Mouse (Mus musculus) myocyte (in vitro differentiated cells): ENCODE data around the gene Ttc28.

Experiments used
- CEBPB ChIP-seq: IDR thresholded peaks from 2 replicates; pipeline ENCODE4 v1.6.1; 2011; ENCODE audit warnings: mild to moderate bottlenecking, moderate library complexity; ENCODE audit not compliant: poor library complexity, insufficient read depth, severe bottlenecking
- E2F4 ChIP-seq: IDR thresholded peaks from one replicate; pipeline ENCODE4 v1.6.1; 2011; ENCODE audit warnings: mild to moderate bottlenecking, control low read depth, moderate library complexity; ENCODE audit not compliant: insufficient read depth
- MAX ChIP-seq: IDR thresholded peaks from one replicate; pipeline ENCODE4 v1.6.1; 2011; ENCODE audit warnings: low read depth, mild to moderate bottlenecking, control low read depth
- MYOD1 ChIP-seq, 3 experiments: IDR thresholded peaks; one replicate each; pipeline ENCODE4 v1.6.1; 2011; ENCODE audit warnings: control low read depth in 2 of 3, low read depth in 2 of 3, mild to moderate bottlenecking in 2 of 3, moderate library complexity in 1 of 3; ENCODE audit not compliant: insufficient read length in 2 of 3, control insufficient read depth in 1 of 3
- MYOG ChIP-seq, 3 experiments: IDR thresholded peaks; one replicate each; pipeline ENCODE4 v1.6.1; 2011; ENCODE audit warnings: control low read depth in 2 of 3, low read depth in 2 of 3, mild to moderate bottlenecking in 2 of 3; ENCODE audit not compliant: insufficient read length in 2 of 3, control insufficient read depth in 1 of 3, insufficient read depth in 1 of 3
- POLR2A ChIP-seq: IDR thresholded peaks from one replicate; pipeline ENCODE4 v1.6.1; 2011; ENCODE audit warnings: low read depth, mild to moderate bottlenecking, control low read depth, moderate library complexity; ENCODE audit not compliant: insufficient read length
- POLR2AphosphoS2 ChIP-seq: IDR thresholded peaks from one replicate; pipeline ENCODE4 v1.6.1; 2011; ENCODE audit warnings: low read depth, control low read depth; ENCODE audit not compliant: insufficient read length
- REST ChIP-seq: IDR thresholded peaks from one replicate; pipeline ENCODE4 v1.6.1; 2011; ENCODE audit warnings: mild to moderate bottlenecking, control low read depth, moderate library complexity; ENCODE audit not compliant: insufficient read depth, insufficient read length
- SRF ChIP-seq: IDR thresholded peaks from one replicate; pipeline ENCODE4 v1.6.1; 2011; ENCODE audit warnings: low read depth; ENCODE audit not compliant: control insufficient read depth, insufficient read length
- TCF12 ChIP-seq: IDR thresholded peaks from one replicate; pipeline ENCODE4 v1.6.1; 2011; ENCODE audit warnings: mild to moderate bottlenecking, control low read depth; ENCODE audit not compliant: poor library complexity, insufficient read depth, severe bottlenecking
- TCF3 ChIP-seq: IDR thresholded peaks from one replicate; pipeline ENCODE4 v1.6.1; 2011; ENCODE audit warnings: low read depth, control low read depth; ENCODE audit not compliant: insufficient read length
- USF1 ChIP-seq: IDR thresholded peaks from one replicate; pipeline ENCODE4 v1.6.1; 2011; ENCODE audit warnings: low read depth, mild to moderate bottlenecking, control low read depth, moderate library complexity

DNA sequence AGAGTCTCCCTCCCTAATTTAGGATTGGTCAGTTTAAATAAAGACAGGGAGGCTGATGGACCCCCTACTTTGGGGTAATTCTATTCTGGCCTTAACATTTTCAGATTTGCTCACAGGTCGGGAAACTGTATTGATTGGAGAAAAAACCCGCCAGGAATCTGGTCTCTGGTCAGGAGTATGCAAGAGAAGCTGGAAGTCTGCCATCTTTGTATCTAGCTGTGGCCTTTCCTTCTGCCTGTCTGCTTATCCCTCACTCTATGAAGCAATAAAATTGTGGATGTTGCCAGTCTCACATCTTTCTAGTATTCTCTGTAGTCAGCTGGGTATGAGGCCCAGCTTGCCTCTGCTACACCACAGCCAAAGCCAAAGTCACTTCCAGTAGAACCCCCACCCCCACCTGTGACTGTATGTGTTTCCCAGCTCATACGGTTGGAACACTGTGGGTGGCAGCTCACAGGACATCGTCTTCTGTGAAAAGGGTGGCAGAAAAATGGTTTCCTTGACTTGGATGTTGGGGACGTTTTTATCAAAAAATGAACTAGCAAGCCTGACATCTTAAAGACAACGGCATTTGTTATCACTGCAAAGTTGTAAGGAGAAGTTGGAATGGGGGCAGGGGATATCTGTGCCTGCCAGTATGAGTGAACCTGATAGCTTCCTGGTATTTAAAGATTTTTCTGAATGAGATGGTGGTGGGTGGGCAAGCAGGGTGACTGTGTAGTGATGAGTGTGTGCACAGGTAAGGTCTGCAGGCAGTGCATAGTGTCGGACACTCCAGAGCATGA, 281.7 kb downstream of the Ttc28 start:
- TF ChIP-seq MYOD1 (IDR thresholded peaks at IDR 0.05; ENCODE audit: control insufficient read depth in 1 of 3, insufficient read length in 2 of 3, low read depth in 2 of 3) (no peak), POLR2A (no peak), MAX (no peak), E2F4 (no peak), SRF (no peak), POLR2AphosphoS2 (no peak), USF1 (no peak), TCF3 (no peak), CEBPB (no peak), TCF12 (no peak), REST (no peak), MYOG (IDR thresholded peaks at IDR 0.05; ENCODE audit: control insufficient read depth in 1 of 3, insufficient read depth in 1 of 3, insufficient read length in 2 of 3, low read depth in 2 of 3) (no peak)
